23 mouse cellular contexts compared by ENCODE assay signal in genomic region chr15:86919704-86920103, GRCm38 (mm10).
DNase-seq lines count a peak whose midpoint lies in the region; ATAC-seq lines count a peak whose summit lies in the region.
"Had no signal": no experiment of that assay in that cellular context is flagged by ENCODE, and none has a peak within 500 bp of the region (broad histone marks: within the 10 kb centered on the region; RNA-seq: fewer than 3 reads in every experiment).

No protein-coding gene starts in this region.

- no peaks in the 10 kb centered on the region for H3K36me3 ChIP-seq in forebrain, embryonic 12.5 days (replicated peaks)
- no peaks in the 10 kb centered on the region for H3K36me3 ChIP-seq in forebrain, embryonic 11.5 days (ENCODE audit: control insufficient read depth, insufficient read depth, low read length)
- no peaks in the 10 kb centered on the region for H3K36me3 ChIP-seq in hindbrain, embryonic 16.5 days (ENCODE audit: control insufficient read depth, insufficient read depth, low read length)
- H3K36me3 ChIP-seq in midbrain, embryonic 16.5 days (ENCODE audit: control insufficient read depth, insufficient read depth, low read length), result no peaks in the 10 kb centered on the region
- H3K36me3 ChIP-seq: G1E; limb, embryonic 12.5 days; liver, embryonic 12.5 days had no signal

- no peak overlapping the region for H3K4me3 ChIP-seq in forebrain, embryonic 12.5 days (replicated peaks)
- no peak overlapping the region for H3K4me3 ChIP-seq in forebrain, embryonic 11.5 days (ENCODE audit: low read depth, low read length)
- no peak overlapping the region for H3K4me3 ChIP-seq in hindbrain, embryonic 16.5 days (ENCODE audit: low read length)
- no peak overlapping the region for H3K4me3 ChIP-seq in midbrain, embryonic 16.5 days (ENCODE audit: low read depth, low read length)
- H3K4me3 ChIP-seq: limb, embryonic 12.5 days; liver, embryonic 12.5 days had no signal

- WGBS in forebrain, embryonic 12.5 days, result 41% methylated on average over 8 of the region's 8 CpGs
- 37% methylated on average over 8 of the region's 8 CpGs for WGBS in forebrain, embryonic 11.5 days
- 18% methylated on average over 8 of the region's 8 CpGs for WGBS in hindbrain, embryonic 16.5 days
- WGBS in midbrain, embryonic 16.5 days, result 20% methylated on average over 8 of the region's 8 CpGs

- DNase-seq in forebrain, embryonic 11.5 days (ENCODE audit: low spot score), result no peak
- DNase-seq in right cerebral cortex, postnatal 10 days (ENCODE audit: low spot score in 2 of 2), result peak; percentile 68 to 70
- no peak for DNase-seq in right cerebral cortex, postnatal 36 days (ENCODE audit: low spot score in 2 of 2)
- no peak for DNase-seq in urinary bladder, postnatal 10 days (ENCODE audit: low spot score)
- no peak for DNase-seq in adipocyte (ENCODE audit: low spot score)
- DNase-seq: adrenal gland, postnatal 14 days; cerebellum, adult 11-12 months; heart, postnatal 14 days; kidney, adult 2 months; kidney, postnatal 25 days; lung, adult 2 months; lung, postnatal 36 days; right cerebral cortex, postnatal 25 days; thymus, adult 2 months had no signal

- peaks cover 15% of the 10 kb centered on the region; the same call in 1 of the 2 replicates for H3K27me3 ChIP-seq in forebrain, embryonic 12.5 days
- H3K27me3 ChIP-seq in forebrain, embryonic 11.5 days (ENCODE audit: control insufficient read depth, insufficient read depth, low read length), result no peaks in the 10 kb centered on the region
- no peaks in the 10 kb centered on the region for H3K27me3 ChIP-seq in hindbrain, embryonic 16.5 days (replicated peaks; ENCODE audit: control insufficient read depth, insufficient read depth, low read length)
- no peaks in the 10 kb centered on the region for H3K27me3 ChIP-seq in midbrain, embryonic 16.5 days (ENCODE audit: control insufficient read depth, insufficient read depth, low read depth, low read length)
- H3K27me3 ChIP-seq: limb, embryonic 12.5 days; liver, embryonic 12.5 days had no signal

- no peak overlapping the region for H3K4me2 ChIP-seq in forebrain, embryonic 12.5 days
- H3K4me2 ChIP-seq in forebrain, embryonic 11.5 days (ENCODE audit: low read depth, low read length, severe bottlenecking), result no peak overlapping the region
- no peak overlapping the region; the same call in 1 of the 2 replicates for H3K4me2 ChIP-seq in hindbrain, embryonic 16.5 days (ENCODE audit: low read length)
- H3K4me2 ChIP-seq in midbrain, embryonic 16.5 days (ENCODE audit: low read length), result no peak overlapping the region
- H3K4me2 ChIP-seq: heart, embryonic 11.5 days; limb, embryonic 12.5 days; liver, embryonic 12.5 days had no signal

- no peak for ATAC-seq in forebrain, embryonic 12.5 days (ENCODE audit: low FRiP score)
- no peak for ATAC-seq in forebrain, embryonic 11.5 days (replicated peaks; ENCODE audit: low FRiP score)
- ATAC-seq in hindbrain, embryonic 16.5 days, result 0 out of 2 replicates have a peak, but pooled peaks have one; percentile 14
- peak; percentile 47; the same call in 1 of the 2 replicates for ATAC-seq in midbrain, embryonic 16.5 days
- ATAC-seq: activated CD4-positive, CD25-positive, alpha-beta regulatory T cell, adult 4 months; inflammation-experienced regulatory T-cells, adult 6 months; liver, embryonic 12.5 days had no signal

- no peak overlapping the region for H3K9ac ChIP-seq in forebrain, embryonic 12.5 days
- H3K9ac ChIP-seq in forebrain, embryonic 11.5 days (ENCODE audit: low read length), result no peak overlapping the region
- H3K9ac ChIP-seq in hindbrain, embryonic 16.5 days (ENCODE audit: low read depth, low read length), result no peak overlapping the region
- no peak overlapping the region for H3K9ac ChIP-seq in midbrain, embryonic 16.5 days (ENCODE audit: low read depth, low read length)
- H3K9ac ChIP-seq: limb, embryonic 12.5 days; liver, embryonic 12.5 days had no signal

- peaks cover 27% of the 10 kb centered on the region for H3K4me1 ChIP-seq in forebrain, embryonic 12.5 days
- H3K4me1 ChIP-seq in forebrain, embryonic 11.5 days (replicated peaks; ENCODE audit: control insufficient read depth, insufficient read depth, low read length), result 0 out of 2 replicates have a peak, but pooled peaks cover 4% of the 10 kb centered on the region
- H3K4me1 ChIP-seq in hindbrain, embryonic 16.5 days (ENCODE audit: control insufficient read depth, insufficient read depth, low read depth, low read length), result peaks cover 18% of the 10 kb centered on the region
- H3K4me1 ChIP-seq in midbrain, embryonic 16.5 days (ENCODE audit: control insufficient read depth, insufficient read depth, low read length), result peaks cover 25% of the 10 kb centered on the region
- H3K4me1 ChIP-seq: limb, embryonic 12.5 days; liver, embryonic 12.5 days had no signal

- H3K27ac ChIP-seq in forebrain, embryonic 12.5 days, result 0 out of 2 replicates have a peak overlapping the region, but pooled peaks have one; percentile 31
- H3K27ac ChIP-seq in forebrain, embryonic 11.5 days (ENCODE audit: low read depth, low read length), result no peak overlapping the region
- peak overlapping the region; percentile 9; the same call in 1 of the 2 replicates for H3K27ac ChIP-seq in hindbrain, embryonic 16.5 days (ENCODE audit: low read depth, low read length)
- peak overlapping the region; percentile 24; the same call in 1 of the 2 replicates for H3K27ac ChIP-seq in midbrain, embryonic 16.5 days (ENCODE audit: low read length)
- H3K27ac ChIP-seq: limb, embryonic 12.5 days; liver, embryonic 12.5 days had no signal

- no peaks in the 10 kb centered on the region for H3K9me3 ChIP-seq in forebrain, embryonic 12.5 days
- H3K9me3 ChIP-seq in forebrain, embryonic 11.5 days (ENCODE audit: control insufficient read depth, low read length), result no peaks in the 10 kb centered on the region
- no peaks in the 10 kb centered on the region for H3K9me3 ChIP-seq in hindbrain, embryonic 16.5 days (ENCODE audit: control insufficient read depth, low read length)
- no peaks in the 10 kb centered on the region for H3K9me3 ChIP-seq in midbrain, embryonic 16.5 days (replicated peaks; ENCODE audit: control insufficient read depth, low read length, poor library complexity, severe bottlenecking)
- H3K9me3 ChIP-seq: limb, embryonic 12.5 days; liver, embryonic 12.5 days had no signal

Comparison
In these comparisons a context has a peak if more than half of its experiments do, and no peak if none do; other contexts are left out.
1. DNase-seq: peak in right cerebral cortex, postnatal 10 days (2 of 2); none in forebrain, embryonic 11.5 days (single experiment), right cerebral cortex, postnatal 36 days (0 of 2), urinary bladder, postnatal 10 days (single experiment) and adipocyte (single experiment).
2. ATAC-seq: peak in hindbrain, embryonic 16.5 days (single experiment) and midbrain, embryonic 16.5 days (single experiment); none in forebrain, embryonic 12.5 days (single experiment) and forebrain, embryonic 11.5 days (single experiment).